Mouse (Mus musculus): ENCODE results near the gene Krt7.

Gene Krt7

DNA sequence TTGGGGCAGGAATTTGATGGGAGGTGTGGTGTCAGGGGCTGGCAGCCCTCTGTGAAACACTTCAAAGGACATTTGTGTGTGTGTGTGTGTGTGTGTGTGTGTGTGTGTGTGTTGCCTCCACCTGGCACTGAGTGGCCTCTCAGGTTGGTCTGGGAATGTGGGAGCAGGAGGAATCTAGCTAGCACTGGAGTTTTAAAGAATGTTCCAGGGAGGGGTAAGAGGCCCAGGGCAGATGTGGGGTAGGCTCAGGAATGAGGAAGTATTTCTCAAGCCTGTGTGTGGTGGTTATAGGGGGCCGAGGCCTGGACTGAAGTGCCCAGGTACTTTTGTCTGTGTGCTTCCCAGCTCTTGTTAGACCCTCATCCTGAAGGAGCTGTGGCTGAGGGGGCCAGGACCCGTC lies at the start of gene Krt7:
TSS of gene Krt7 (plus strand) at position 269 of the 400 bp plus-strand sequence.
- DNase-seq (ENCODE audit: low spot score): no peak

DNA sequence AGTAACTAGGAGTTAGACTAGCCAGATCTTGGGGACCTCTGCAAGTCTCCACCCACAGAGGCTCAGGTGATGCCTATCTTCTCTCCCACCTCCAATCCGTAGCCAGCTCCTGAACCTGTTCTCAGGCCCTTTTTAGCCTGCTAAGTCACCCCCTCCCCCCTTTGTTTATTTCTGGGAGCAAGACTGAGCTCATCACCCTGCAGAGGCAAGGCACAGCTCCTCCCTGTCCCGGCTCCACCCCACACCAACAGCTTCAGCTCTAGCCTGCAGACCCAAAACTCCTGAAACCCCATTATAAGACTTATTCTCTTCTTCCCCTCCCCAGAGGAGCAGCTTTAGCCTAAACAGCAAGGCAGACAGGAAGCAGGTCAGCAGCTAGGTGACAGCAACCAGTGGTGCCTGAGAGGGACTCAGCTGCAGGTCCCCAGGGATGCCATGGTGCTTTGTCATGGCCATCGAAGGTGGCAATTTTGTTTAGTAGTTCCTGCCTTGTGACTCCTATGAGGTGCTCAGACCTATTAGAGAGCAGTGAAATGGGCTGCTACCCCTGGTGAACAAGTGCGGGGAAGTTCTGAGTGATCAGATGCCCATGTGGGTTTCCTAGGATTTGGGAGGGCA lies 48.3 kb upstream of the Krt7 start:
- DNase-seq (ENCODE audit: low spot score): no peak

DNA sequence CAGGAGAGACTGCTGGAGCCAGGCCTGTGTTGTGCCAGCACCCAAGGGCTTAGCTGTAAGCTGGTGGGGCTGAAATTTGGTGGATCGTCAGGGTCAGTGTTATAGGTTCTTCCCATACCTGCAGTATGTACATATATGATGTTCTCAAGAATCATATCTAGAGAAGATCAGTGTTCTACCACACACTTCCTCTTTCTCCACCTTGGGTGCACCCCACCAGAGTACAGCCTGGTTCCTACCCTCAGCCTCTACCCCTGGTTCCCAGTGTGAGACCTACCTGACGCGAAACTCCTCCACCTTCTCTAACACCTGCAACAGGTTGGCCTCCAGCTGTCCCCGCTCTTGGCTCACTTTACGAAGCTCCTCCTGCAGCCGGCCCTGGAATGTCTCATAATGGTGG lies 46.9 kb upstream of the Krt7 start:
- no peak for DNase-seq (ENCODE audit: low spot score)

DNA sequence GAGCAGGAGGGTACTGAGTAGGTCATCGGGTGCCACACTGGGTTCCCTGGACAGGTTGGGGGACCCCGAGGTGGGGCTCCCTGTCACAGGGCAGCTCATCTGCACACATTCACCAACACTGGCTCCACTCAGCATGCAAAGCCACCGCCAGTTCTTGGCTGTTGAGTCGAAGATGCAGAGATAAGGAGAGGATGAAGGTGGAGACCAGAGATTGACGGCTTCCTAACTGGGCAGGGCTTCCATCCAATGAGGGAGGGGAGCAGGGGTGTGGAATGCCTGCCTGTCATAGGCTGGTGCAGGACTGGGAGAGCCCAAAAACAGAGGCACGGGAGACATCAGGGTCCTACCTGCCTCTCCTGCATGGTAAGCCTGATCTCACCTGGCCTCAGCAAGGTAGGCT lies 46.4 kb upstream of the Krt7 start:
- DNase-seq (ENCODE audit: low spot score): no peak

DNA sequence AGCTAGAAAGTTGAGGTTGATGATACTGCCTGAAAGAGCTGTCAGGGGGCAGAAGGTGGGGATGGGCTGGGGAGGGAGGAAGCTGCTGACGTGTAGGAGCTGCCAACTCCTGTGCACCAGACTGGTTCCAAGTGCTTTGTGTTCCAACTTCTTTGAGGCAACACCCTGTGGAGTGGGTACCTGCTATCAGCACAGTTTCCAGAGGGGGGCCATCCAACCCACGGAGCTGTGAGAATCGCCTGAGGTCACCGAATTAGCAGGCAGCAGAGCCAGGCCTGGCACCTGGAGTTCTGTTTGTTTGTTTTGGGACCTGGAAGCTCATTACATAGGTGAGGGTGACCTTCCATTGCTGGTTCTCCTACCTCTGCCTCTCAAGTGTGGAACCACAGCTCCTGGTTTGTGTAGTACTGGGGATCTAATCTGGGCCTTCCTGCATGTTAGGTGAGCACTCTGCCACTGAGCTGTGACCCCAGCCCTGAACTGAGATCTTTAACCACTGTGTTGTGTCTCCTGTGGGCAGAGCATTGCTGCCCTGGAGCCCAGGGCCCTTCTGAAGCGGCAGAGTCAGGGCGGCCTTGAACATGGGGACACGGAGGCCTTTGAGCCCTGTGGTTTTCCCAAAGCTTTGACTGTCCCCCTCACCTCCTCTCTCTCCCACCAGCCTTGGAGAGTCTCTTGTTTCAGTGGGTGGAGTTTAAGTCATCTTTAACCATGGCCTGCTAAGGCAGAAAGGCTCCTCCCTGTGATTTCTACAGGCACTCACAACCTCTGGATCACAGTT lies 45.8 kb upstream of the Krt7 start:
- no peak for DNase-seq (ENCODE audit: low spot score)

DNA sequence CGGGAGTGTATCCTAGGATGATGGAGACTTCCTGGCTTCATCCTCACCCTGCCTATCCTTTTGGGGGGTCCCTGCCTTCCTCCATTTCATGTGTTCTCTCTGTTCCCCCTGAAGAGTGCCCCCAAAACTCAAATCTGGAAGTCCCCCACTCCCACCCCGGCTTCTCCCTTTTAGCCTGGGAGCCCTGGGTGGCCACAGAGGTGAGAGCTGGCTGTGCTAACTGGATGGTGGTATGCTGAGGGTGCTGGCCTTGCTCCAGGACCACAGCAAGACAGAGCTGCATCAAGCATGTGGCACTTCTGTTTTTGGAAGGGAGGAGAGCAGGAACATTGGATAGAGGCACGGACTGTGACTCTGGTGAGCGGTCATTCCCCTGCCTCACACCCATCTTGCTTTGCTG lies 45.1 kb upstream of the Krt7 start:
- no peak for DNase-seq (ENCODE audit: low spot score)

DNA sequence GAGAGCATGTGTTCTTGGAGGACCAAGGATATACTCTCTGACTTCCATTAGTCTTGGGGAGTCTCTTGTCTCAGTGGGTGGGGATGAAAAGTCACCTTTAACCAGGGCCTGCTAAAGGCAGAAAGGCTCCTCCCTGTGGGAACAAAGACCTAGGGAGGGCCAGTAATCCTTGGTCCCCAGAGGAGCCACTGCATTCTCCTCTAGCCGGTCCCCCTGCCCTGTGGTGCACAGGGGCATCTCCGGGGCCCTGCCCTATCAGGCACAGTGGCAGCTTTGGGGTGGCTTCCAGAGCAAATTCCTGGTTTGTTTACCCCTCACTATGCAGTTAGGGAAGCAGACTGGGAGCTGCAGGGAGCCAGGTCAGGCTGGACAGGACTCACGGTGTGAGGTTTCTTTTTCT lies 44.4 kb upstream of the Krt7 start:
- DNase-seq (ENCODE audit: low spot score): no peak

DNA sequence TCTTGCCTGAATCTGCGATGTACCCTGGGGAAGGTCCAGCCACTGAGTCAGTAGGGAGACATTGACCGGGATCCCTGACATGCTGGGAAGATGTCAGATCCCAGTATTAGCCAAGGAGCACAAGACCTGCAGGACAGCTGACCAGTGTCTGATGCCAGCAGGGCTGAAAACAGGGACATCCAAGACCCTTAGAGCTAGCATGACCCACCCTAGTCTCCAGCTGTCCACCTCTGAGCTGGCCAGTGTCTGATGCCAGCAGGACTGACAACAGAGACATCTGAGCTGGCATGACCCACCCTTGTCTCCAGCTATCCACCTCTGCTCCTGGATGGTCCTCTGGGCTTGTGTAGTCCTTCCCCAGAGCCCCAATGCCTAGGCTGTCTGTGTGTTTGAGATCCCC lies 43.9 kb upstream of the Krt7 start:
- DNase-seq (ENCODE audit: low spot score): no peak

GRCm38 (mm10) chr15:101367497-101367896 lies 43.3 kb upstream of the Krt7 start:
- DNase-seq (ENCODE audit: low spot score): no peak

DNA sequence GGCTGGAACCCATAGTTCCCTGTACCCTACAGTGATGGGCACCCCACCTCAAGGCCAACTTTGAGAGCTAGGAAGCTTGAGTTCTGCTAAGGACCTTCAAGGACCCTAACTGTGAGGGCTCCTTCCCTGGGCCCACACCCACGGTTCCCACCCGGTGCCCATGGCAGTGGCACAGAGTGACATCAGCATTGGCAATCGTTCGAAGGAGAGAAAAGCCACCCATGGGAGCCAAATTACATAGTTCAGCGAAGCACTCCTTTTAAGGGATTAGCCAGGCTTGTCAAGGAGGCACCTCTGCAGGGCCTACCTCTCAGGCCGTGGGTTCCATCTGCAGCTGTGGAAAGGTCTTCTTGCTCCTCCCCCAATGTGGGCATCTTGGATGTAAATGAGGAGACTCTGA lies 42.8 kb upstream of the Krt7 start:
- no peak for DNase-seq (ENCODE audit: low spot score)

GRCm38 (mm10) chr15:101368502-101369381 lies 42.1 kb upstream of the Krt7 start:
- no peak for DNase-seq (ENCODE audit: low spot score)

DNA sequence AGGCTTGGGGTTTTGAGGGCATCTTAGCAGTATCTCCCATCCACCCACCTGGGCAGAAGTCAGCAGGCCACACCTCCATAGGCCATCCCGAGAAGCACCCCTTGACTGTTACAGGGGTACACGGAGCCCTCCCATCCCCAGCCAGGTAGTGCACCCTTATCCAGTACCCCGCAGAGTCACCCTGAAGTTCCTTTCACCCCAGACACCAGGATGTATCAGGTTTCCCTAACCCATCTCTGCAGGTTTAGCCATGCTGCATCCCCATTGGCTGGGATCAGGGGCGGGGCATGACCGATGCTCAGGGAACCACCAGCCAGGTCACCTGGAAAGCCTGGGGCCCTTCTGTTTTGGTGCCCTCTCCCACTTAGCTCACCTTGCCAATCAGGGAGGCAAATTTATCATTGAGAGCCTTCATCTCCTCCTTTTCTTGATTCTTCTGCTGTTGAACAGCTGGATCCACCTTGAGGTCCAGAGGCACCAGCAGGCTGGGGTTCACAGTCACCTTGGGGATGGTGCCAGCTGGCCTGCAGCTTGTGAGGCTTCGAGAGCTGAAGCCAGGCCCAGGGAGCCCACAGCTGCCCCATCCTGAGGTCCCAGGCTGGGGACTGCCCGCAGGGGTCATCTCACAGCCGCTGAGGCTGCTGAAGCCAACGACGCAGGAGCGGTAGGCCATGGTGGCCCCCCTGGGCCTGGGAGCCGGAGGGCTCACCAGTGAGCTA lies 41.3 kb upstream of the Krt7 start:
- no peak for DNase-seq (ENCODE audit: low spot score)

DNA sequence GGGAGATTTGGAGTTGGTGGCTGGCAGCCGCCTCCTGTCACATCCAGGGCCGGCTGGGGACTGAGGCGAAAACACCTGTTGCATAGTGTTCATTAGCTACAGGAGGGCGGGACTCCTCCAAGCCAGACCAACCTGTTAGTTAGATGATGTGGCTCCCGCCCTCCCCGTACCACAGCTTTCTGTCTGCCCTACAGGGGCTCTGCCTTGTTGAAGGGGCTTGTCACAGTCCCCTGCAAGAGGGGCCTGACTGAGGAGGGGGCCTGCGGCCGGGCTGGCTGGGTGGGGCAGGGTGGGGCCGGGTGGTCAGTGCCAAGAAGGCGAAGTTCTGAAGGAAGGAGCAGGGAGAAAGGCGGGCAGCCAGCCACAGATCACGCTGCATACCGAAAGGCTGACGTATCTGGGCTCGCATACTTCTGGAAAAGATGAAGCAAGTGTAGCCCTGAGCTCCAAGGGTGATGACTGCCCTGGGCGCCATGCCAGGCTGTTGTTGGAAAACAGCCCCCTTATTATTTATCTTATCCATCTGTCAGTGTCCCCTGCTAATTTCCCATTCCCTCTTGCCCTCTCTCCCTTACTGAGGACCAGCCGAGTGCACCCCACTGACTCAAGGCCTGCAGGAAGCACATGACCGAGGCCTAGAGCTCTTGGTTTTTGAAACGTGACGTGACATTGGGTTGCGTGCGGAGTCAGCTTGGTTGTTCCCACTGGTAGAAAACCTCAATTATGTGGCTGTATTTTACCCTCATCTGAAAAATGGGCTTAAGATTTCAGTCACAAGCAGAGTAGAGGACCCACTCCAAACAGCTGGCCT lies 40.5 kb upstream of the Krt7 start, which contains the start of gene Krt80:
TSS of gene Krt80 (minus strand) at position 62 of the 811 bp plus-strand sequence.
- no peak for DNase-seq (ENCODE audit: low spot score)

GRCm38 (mm10) chr15:101371141-101371985 lies 39.5 kb upstream of the Krt7 start:
- no peak for DNase-seq (ENCODE audit: low spot score)

DNA sequence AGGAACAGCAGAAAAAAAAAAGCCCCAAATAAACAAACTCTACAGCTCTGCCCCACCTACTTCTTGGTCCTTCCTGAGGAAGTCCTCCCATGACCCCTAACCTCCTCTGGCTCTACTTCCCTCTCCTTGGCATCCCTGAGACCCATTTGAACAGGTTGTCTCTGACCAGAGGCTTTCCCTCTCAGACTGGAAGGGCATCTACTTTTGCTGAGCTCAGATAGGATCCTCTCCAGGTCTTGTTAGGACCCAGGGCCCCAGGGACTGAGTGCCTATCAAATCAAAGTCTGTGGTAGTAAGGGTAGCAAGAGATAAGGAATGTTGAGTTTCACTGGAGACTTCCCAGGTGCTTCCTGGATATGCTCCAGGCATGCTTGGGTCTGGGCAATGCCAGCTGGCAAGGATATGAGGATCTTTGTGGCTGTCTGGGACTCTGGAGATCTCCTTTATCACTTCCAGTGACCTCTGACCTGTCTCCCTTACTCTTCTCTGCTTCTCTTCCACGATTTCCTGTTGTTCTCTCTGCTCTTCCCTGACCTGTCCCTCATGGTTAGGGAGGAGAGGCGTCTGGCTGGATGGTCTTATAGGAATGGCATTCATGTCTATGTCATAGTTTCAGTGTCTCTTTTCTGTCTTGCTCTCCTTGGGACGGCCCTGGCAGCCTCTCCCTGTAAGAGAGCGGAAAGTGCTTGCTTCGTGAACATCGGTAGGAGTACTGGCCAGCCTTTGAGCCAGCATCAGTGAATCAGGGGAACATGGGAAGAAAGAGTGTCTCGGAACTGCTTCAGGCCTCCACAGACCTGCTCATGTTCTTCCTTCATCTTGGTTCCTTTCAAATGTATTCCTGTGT lies 38.5 kb upstream of the Krt7 start:
- no peak for DNase-seq (ENCODE audit: low spot score)

GRCm38 (mm10) chr15:101373286-101373898 lies 37.5 kb upstream of the Krt7 start:
- DNase-seq (ENCODE audit: low spot score): no peak

GRCm38 (mm10) chr15:101374879-101375278 lies 36.0 kb upstream of the Krt7 start:
- DNase-seq (ENCODE audit: low spot score): no peak

DNA sequence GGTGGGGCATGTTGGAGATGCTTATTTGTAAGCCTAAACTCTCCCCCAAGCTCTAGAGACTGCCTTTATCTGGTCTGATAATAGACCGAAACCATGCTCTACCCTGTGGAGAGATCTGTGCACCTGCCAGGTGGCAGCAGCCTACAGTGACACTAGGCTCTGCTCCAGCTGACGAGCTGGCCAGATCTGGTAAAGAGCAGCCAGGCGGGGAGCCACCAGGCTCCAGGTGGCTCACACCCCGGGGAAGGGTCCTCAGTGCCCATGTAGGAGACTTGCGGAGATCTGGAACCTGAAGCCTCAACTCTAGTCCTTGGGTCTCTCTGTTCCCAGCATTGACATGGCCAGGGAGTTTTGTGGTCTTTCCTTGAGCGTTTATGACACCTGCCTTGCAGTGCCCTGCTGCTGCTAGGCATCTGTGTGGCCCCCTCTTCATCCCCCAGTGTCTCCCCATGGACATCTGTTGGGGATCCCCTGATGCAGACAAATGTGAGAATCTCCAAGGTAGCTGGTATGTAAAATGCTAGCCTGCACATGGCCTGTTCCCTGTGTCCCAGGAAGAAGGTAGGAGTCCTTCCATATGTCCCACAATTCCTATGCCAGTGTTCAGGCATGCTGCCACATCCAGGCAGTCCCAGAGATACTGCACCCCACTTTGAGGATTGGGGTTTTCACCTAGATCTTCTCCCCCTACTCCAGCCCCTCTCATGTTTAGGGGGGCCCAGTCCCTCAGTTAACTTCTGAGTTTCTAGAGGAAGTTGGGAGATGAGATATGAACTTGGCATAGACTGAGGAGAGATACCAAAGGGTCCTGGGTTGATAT lies 34.7 kb upstream of the Krt7 start:
- DNase-seq (ENCODE audit: low spot score): no peak

All from left cerebral cortex, adult 11 months (tissue).